Comparison of ENCODE assay signal across 11 mouse cellular contexts in genomic region chr11:95354228-95354944, GRCm38 (mm10). TPM values are rescaled to one million over a fixed set of nuclear protein-coding genes. Genes with fewer than 3 reads are reported as not detected.
DNase-seq lines count a peak whose midpoint lies in the region; ATAC-seq and TF ChIP-seq lines count a peak whose summit lies in the region.
"Had no signal": no experiment of that assay in that cellular context is flagged by ENCODE, and none has a peak within 500 bp of the region (broad histone marks: within the 10 kb centered on the region; RNA-seq: fewer than 3 reads in every experiment).

No protein-coding gene starts in this region.

- H3K27me3 ChIP-seq in lung, postnatal 0 days (replicated peaks; ENCODE audit: insufficient read depth, low read length) = no peaks in the 10 kb centered on the region
- no peaks in the 10 kb centered on the region for H3K27me3 ChIP-seq in liver, embryonic 15.5 days
- no peaks in the 10 kb centered on the region for H3K27me3 ChIP-seq in midbrain, embryonic 11.5 days (ENCODE audit: control insufficient read depth, insufficient read depth, low read length)
- H3K27me3 ChIP-seq: lung, embryonic 15.5 days; Patski had no signal

- H3K27ac ChIP-seq in lung, postnatal 0 days (ENCODE audit: low read length) = 0 out of 2 replicates have a peak overlapping the region, but pooled peaks have one; percentile 16
- H3K27ac ChIP-seq in liver, embryonic 15.5 days (replicated peaks) = peak overlapping the region; percentile 98
- no peak overlapping the region for H3K27ac ChIP-seq in midbrain, embryonic 11.5 days (ENCODE audit: low read depth, low read length)
- H3K27ac ChIP-seq: lung, embryonic 15.5 days had no signal

- no peak for DNase-seq in lung, postnatal 0 days (ENCODE audit: low spot score)
- DNase-seq in lung, postnatal 25 days (ENCODE audit: low spot score) = no peak
- DNase-seq in ZHBTc4 (ENCODE audit: low read depth, low spot score) = peak; percentile 74
- DNase-seq in thymus, postnatal 14 days = peak; percentile 60
- DNase-seq in kidney, postnatal 25 days = no peak
- no peak for DNase-seq in midbrain, embryonic 11.5 days (ENCODE audit: low spot score, missing footprints)
- DNase-seq: heart, postnatal 36 days; kidney, adult 9 months had no signal

- no peak for TF ChIP-seq EP300 in lung, postnatal 0 days (IDR thresholded peaks at IDR 0.05)

- no peaks in the 10 kb centered on the region for H3K9me3 ChIP-seq in lung, postnatal 0 days (ENCODE audit: low read length)
- H3K9me3 ChIP-seq in liver, embryonic 15.5 days (replicated peaks) = no peaks in the 10 kb centered on the region
- H3K9me3 ChIP-seq in midbrain, embryonic 11.5 days (ENCODE audit: control insufficient read depth, low read length) = no peaks in the 10 kb centered on the region
- H3K9me3 ChIP-seq: lung, embryonic 15.5 days had no signal

- H3K4me2 ChIP-seq in lung, postnatal 0 days (replicated peaks; ENCODE audit: low read depth, low read length) = no peak overlapping the region
- H3K4me2 ChIP-seq in liver, embryonic 15.5 days = peak overlapping the region; percentile 70
- H3K4me2 ChIP-seq in midbrain, embryonic 11.5 days = no peak overlapping the region
- H3K4me2 ChIP-seq: lung, embryonic 15.5 days had no signal

- WGBS in lung, postnatal 0 days = 62% methylated on average over 14 of the region's 14 CpGs
- WGBS in liver, embryonic 15.5 days (ENCODE audit: insufficient replicate concordance) = 68% methylated on average over 14 of the region's 14 CpGs
- 88% methylated on average over 14 of the region's 14 CpGs for WGBS in midbrain, embryonic 11.5 days

- TF ChIP-seq CTCF in lung, postnatal 0 days (IDR thresholded peaks at IDR 0.05) = no peak

- ATAC-seq in lung, postnatal 0 days = no peak
- ATAC-seq in liver, embryonic 15.5 days (ENCODE audit: insufficient read depth) = no peak
- ATAC-seq in midbrain, embryonic 11.5 days (ENCODE audit: low FRiP score) = no peak
- ATAC-seq: Patski had no signal

- no peak overlapping the region for H3K9ac ChIP-seq in lung, postnatal 0 days (replicated peaks; ENCODE audit: low read depth)
- H3K9ac ChIP-seq in liver, embryonic 15.5 days = peak overlapping the region; percentile 64
- no peak overlapping the region for H3K9ac ChIP-seq in midbrain, embryonic 11.5 days (ENCODE audit: low read length)
- H3K9ac ChIP-seq: lung, embryonic 15.5 days had no signal

- H3K36me3 ChIP-seq in lung, postnatal 0 days (ENCODE audit: insufficient read depth, low read length) = no peaks in the 10 kb centered on the region
- peaks cover 95% of the 10 kb centered on the region for H3K36me3 ChIP-seq in liver, embryonic 15.5 days (replicated peaks)
- no peaks in the 10 kb centered on the region for H3K36me3 ChIP-seq in midbrain, embryonic 11.5 days (ENCODE audit: control insufficient read depth, insufficient read depth, low read length)
- H3K36me3 ChIP-seq: lung, embryonic 15.5 days had no signal

- peaks cover 7% of the 10 kb centered on the region; the same call in 1 of the 2 replicates for H3K4me1 ChIP-seq in lung, postnatal 0 days (ENCODE audit: insufficient read depth, low read depth, low read length)
- H3K4me1 ChIP-seq in liver, embryonic 15.5 days (replicated peaks) = peaks cover 100% of the 10 kb centered on the region
- no peaks in the 10 kb centered on the region for H3K4me1 ChIP-seq in midbrain, embryonic 11.5 days (ENCODE audit: control insufficient read depth, insufficient read depth, low read length)

- H3K4me3 ChIP-seq in lung, postnatal 0 days (ENCODE audit: low read depth, low read length) = no peak overlapping the region
- peak overlapping the region; percentile 47 for H3K4me3 ChIP-seq in liver, embryonic 15.5 days (replicated peaks)
- no peak overlapping the region for H3K4me3 ChIP-seq in midbrain, embryonic 11.5 days (ENCODE audit: low read depth, low read length)
- H3K4me3 ChIP-seq: lung, embryonic 15.5 days had no signal

RNA-seq across cellular contexts. Expression of gene Fam117a, which starts 17.6 kb away (rescaled TPM):
- 20.4 and 21.6 TPM in 2 replicates for polyA plus RNA-seq in lung, postnatal 0 days (2015; fragmentation: Nextera tagmentation; extraction: Ambion mirVana)
- 75.3 and 78.9 TPM in 2 replicates for polyA plus RNA-seq in liver, embryonic 15.5 days (2015; fragmentation: Nextera tagmentation; extraction: Ambion mirVana)
- polyA plus RNA-seq in midbrain, embryonic 11.5 days (2014; fragmentation: Nextera tagmentation; extraction: Ambion mirVana) = 7.5 and 7.6 TPM in 2 replicates

RNA-seq across cellular contexts. Expression of gene Slc35b1, which starts 30.1 kb away (rescaled TPM):
- 87.3 and 96.8 TPM in 2 replicates for polyA plus RNA-seq in lung, postnatal 0 days (2015; fragmentation: Nextera tagmentation; extraction: Ambion mirVana)
- polyA plus RNA-seq in liver, embryonic 15.5 days (2015; fragmentation: Nextera tagmentation; extraction: Ambion mirVana) = 39.2 and 40.6 TPM in 2 replicates
- 130 and 133 TPM in 2 replicates for polyA plus RNA-seq in midbrain, embryonic 11.5 days (2014; fragmentation: Nextera tagmentation; extraction: Ambion mirVana)

RNA-seq across cellular contexts. Expression of gene Kat7, which starts 44.3 kb away (rescaled TPM):
- polyA plus RNA-seq in lung, postnatal 0 days (2015; fragmentation: Nextera tagmentation; extraction: Ambion mirVana) = 30.7 and 33.5 TPM in 2 replicates
- polyA plus RNA-seq in liver, embryonic 15.5 days (2015; fragmentation: Nextera tagmentation; extraction: Ambion mirVana) = 30.6 and 30.8 TPM in 2 replicates
- polyA plus RNA-seq in midbrain, embryonic 11.5 days (2014; fragmentation: Nextera tagmentation; extraction: Ambion mirVana) = 75.8 and 80.9 TPM in 2 replicates

RNA-seq across cellular contexts. Expression of gene Spop, which starts 59.5 kb away (rescaled TPM):
- 140 and 185 TPM in 2 replicates for polyA plus RNA-seq in lung, postnatal 0 days (2015; fragmentation: Nextera tagmentation; extraction: Ambion mirVana)
- polyA plus RNA-seq in liver, embryonic 15.5 days (2015; fragmentation: Nextera tagmentation; extraction: Ambion mirVana) = 66.6 and 67.5 TPM in 2 replicates
- 132 and 162 TPM in 2 replicates for polyA plus RNA-seq in midbrain, embryonic 11.5 days (2014; fragmentation: Nextera tagmentation; extraction: Ambion mirVana)

Comparison
In these comparisons a context has a peak if more than half of its experiments do, and no peak if none do; other contexts are left out.
1. DNase-seq: peak in ZHBTc4 (single experiment) and thymus, postnatal 14 days (single experiment); none in lung, postnatal 0 days (single experiment), lung, postnatal 25 days (single experiment), kidney, postnatal 25 days (0 of 2) and midbrain, embryonic 11.5 days (single experiment).